Mouse (Mus musculus): ENCODE data around the gene Atp4a. TPM values are rescaled to one million over a fixed set of nuclear protein-coding genes. Genes with fewer than 3 reads are reported as not detected.

The Atp4a gene
- polyA plus RNA-seq, 1 experiment from 2014 or later = 2.1 TPM

GRCm38 (mm10) chr7:30698101-30698500 lies 13.9 kb upstream of the Atp4a start:
- no peak overlapping the region for H3K4me3 ChIP-seq (replicated peaks; ENCODE audit: low read length)
- H3K4me2 ChIP-seq (replicated peaks) = no peak overlapping the region
- no peaks in the 10 kb centered on the region for H3K4me1 ChIP-seq (replicated peaks; ENCODE audit: control insufficient read depth, insufficient read depth, low read length)
- no peaks in the 10 kb centered on the region for H3K36me3 ChIP-seq (replicated peaks; ENCODE audit: control insufficient read depth, insufficient read depth)
- no peak overlapping the region for H3K27ac ChIP-seq
- H3K9me3 ChIP-seq (ENCODE audit: control insufficient read depth, low read length) = no peaks in the 10 kb centered on the region
- DNase-seq (ENCODE audit: low spot score) (no peak), ATAC-seq (ENCODE audit: low FRiP score) (no peak)
- no peaks in the 10 kb centered on the region; the same call in 1 of the 2 replicates for H3K27me3 ChIP-seq (ENCODE audit: control insufficient read depth, insufficient read depth, low read length)
- H3K9ac ChIP-seq = no peak overlapping the region
- WGBS = 77% methylated on average over 5 of the region's 5 CpGs

- H3K4me3 ChIP-seq (replicated peaks; ENCODE audit: low read length) = no peak within 1 kb of the TSS
- no peak for DNase-seq (ENCODE audit: low spot score)
- H3K9ac ChIP-seq = no peak within 1 kb of the TSS
- ATAC-seq (ENCODE audit: low FRiP score) = no peak
- H3K27ac ChIP-seq = no peak within 1 kb of the TSS
- no peaks in the 10 kb centered on the region; the same call in 1 of the 2 replicates for H3K27me3 ChIP-seq (ENCODE audit: control insufficient read depth, insufficient read depth, low read length)
- no peaks in the 10 kb centered on the region for H3K9me3 ChIP-seq (ENCODE audit: control insufficient read depth, low read length)
- H3K4me1 ChIP-seq (replicated peaks; ENCODE audit: control insufficient read depth, insufficient read depth, low read length) = no peaks in the 10 kb centered on the region
- 43% methylated on average over 9 of the region's 9 CpGs for WGBS
- H3K36me3 ChIP-seq (replicated peaks; ENCODE audit: control insufficient read depth, insufficient read depth) = no peaks in the 10 kb centered on the region
- no peak within 1 kb of the TSS for H3K4me2 ChIP-seq (replicated peaks)
Observed at GRCm38 (mm10) chr7:30698589-30698988, 13.4 kb upstream of the Atp4a start, which contains the start of gene 2200002J24Rik. TSS of gene 2200002J24Rik (plus strand) at chr7:30698926.

GRCm38 (mm10) chr7:30706214-30706882 lies 5.7 kb upstream of the Atp4a start:
- ATAC-seq (ENCODE audit: low FRiP score) = no peak
- no peak for DNase-seq (ENCODE audit: low spot score)
- H3K4me3 ChIP-seq (replicated peaks; ENCODE audit: low read length) = no peak overlapping the region
- no peaks in the 10 kb centered on the region for H3K36me3 ChIP-seq (replicated peaks; ENCODE audit: control insufficient read depth, insufficient read depth)
- no peak overlapping the region for H3K4me2 ChIP-seq (replicated peaks)
- no peaks in the 10 kb centered on the region for H3K9me3 ChIP-seq (ENCODE audit: control insufficient read depth, low read length)
- H3K27me3 ChIP-seq (ENCODE audit: control insufficient read depth, insufficient read depth, low read length) = no peaks in the 10 kb centered on the region
- H3K27ac ChIP-seq = no peak overlapping the region
- no peak overlapping the region for H3K9ac ChIP-seq
- no peaks in the 10 kb centered on the region for H3K4me1 ChIP-seq (replicated peaks; ENCODE audit: control insufficient read depth, insufficient read depth, low read length)
- 89% methylated on average over 8 of the region's 8 CpGs for WGBS

- no peaks in the 10 kb centered on the region for H3K9me3 ChIP-seq (ENCODE audit: control insufficient read depth, low read length)
- 86% methylated on average over 1 of the region's 1 CpGs for WGBS
- no peaks in the 10 kb centered on the region for H3K27me3 ChIP-seq (ENCODE audit: control insufficient read depth, insufficient read depth, low read length)
- no peaks in the 10 kb centered on the region for H3K4me1 ChIP-seq (replicated peaks; ENCODE audit: control insufficient read depth, insufficient read depth, low read length)
- no peak overlapping the region for H3K27ac ChIP-seq
- no peaks in the 10 kb centered on the region for H3K36me3 ChIP-seq (replicated peaks; ENCODE audit: control insufficient read depth, insufficient read depth)
- ATAC-seq (ENCODE audit: low FRiP score) (no peak), DNase-seq (ENCODE audit: low spot score) (no peak)
- H3K9ac ChIP-seq = no peak overlapping the region
- no peak overlapping the region for H3K4me2 ChIP-seq (replicated peaks)
- H3K4me3 ChIP-seq (replicated peaks; ENCODE audit: low read length) = no peak overlapping the region
Observed at GRCm38 (mm10) chr7:30707441-30707840, 4.6 kb upstream of the Atp4a start.

GRCm38 (mm10) chr7:30717006-30717715 lies 5.2 kb downstream of the Atp4a start:
- peak overlapping the region; percentile 21 for H3K4me3 ChIP-seq (replicated peaks; ENCODE audit: low read length)
- H3K27me3 ChIP-seq (ENCODE audit: control insufficient read depth, insufficient read depth, low read length) = peaks cover 13% of the 10 kb centered on the region; the same call in 1 of the 2 replicates
- peak; percentile 64 for DNase-seq (ENCODE audit: low spot score)
- peak; percentile 93 for ATAC-seq (ENCODE audit: low FRiP score)
- peak overlapping the region; percentile 47 for H3K4me2 ChIP-seq (replicated peaks)
- peak overlapping the region; percentile 9 for H3K9ac ChIP-seq
- H3K9me3 ChIP-seq (ENCODE audit: control insufficient read depth, low read length) = no peaks in the 10 kb centered on the region
- no peak overlapping the region for H3K27ac ChIP-seq
- no peaks in the 10 kb centered on the region for H3K36me3 ChIP-seq (replicated peaks; ENCODE audit: control insufficient read depth, insufficient read depth)
- 0 out of 2 replicates have a peak, but pooled peaks cover 4% of the 10 kb centered on the region for H3K4me1 ChIP-seq (replicated peaks; ENCODE audit: control insufficient read depth, insufficient read depth, low read length)
- WGBS = 4% methylated on average over 43 of the region's 43 CpGs

GRCm38 (mm10) chr7:30717716-30718046 lies 5.7 kb downstream of the Atp4a start:
- H3K4me1 ChIP-seq (replicated peaks; ENCODE audit: control insufficient read depth, insufficient read depth, low read length) = 0 out of 2 replicates have a peak, but pooled peaks cover 4% of the 10 kb centered on the region
- H3K27me3 ChIP-seq (ENCODE audit: control insufficient read depth, insufficient read depth, low read length) = peaks cover 13% of the 10 kb centered on the region; the same call in 1 of the 2 replicates
- ATAC-seq (ENCODE audit: low FRiP score) = peak; percentile 58; the same call in 1 of the 2 replicates
- no peak for DNase-seq (ENCODE audit: low spot score)
- H3K9ac ChIP-seq = peak overlapping the region; percentile 9
- 11% methylated on average over 14 of the region's 14 CpGs for WGBS
- peak overlapping the region; percentile 21 for H3K4me3 ChIP-seq (replicated peaks; ENCODE audit: low read length)
- H3K36me3 ChIP-seq (replicated peaks; ENCODE audit: control insufficient read depth, insufficient read depth) = no peaks in the 10 kb centered on the region
- H3K4me2 ChIP-seq (replicated peaks) = peak overlapping the region; percentile 47
- no peaks in the 10 kb centered on the region for H3K9me3 ChIP-seq (ENCODE audit: control insufficient read depth, low read length)
- no peak overlapping the region for H3K27ac ChIP-seq

- 90% methylated on average over 5 of the region's 5 CpGs for WGBS
- H3K4me2 ChIP-seq (replicated peaks) = no peak overlapping the region
- no peak for ATAC-seq (ENCODE audit: low FRiP score)
Observed at GRCm38 (mm10) chr7:30719669-30720068, 7.7 kb downstream of the Atp4a start.

GRCm38 (mm10) chr7:30721286-30721685 lies 9.3 kb downstream of the Atp4a start:
- DNase-seq (ENCODE audit: low spot score) (no peak), ATAC-seq (ENCODE audit: low FRiP score) (no peak)
- no peaks in the 10 kb centered on the region for H3K36me3 ChIP-seq (replicated peaks; ENCODE audit: control insufficient read depth, insufficient read depth)
- H3K4me3 ChIP-seq (replicated peaks; ENCODE audit: low read length) = no peak overlapping the region
- H3K9me3 ChIP-seq (ENCODE audit: control insufficient read depth, low read length) = no peaks in the 10 kb centered on the region
- H3K27me3 ChIP-seq (ENCODE audit: control insufficient read depth, insufficient read depth, low read length) = peaks cover 12% of the 10 kb centered on the region; the same call in 1 of the 2 replicates
- 0 out of 2 replicates have a peak, but pooled peaks cover 4% of the 10 kb centered on the region for H3K4me1 ChIP-seq (replicated peaks; ENCODE audit: control insufficient read depth, insufficient read depth, low read length)
- no peak overlapping the region for H3K4me2 ChIP-seq (replicated peaks)
- H3K27ac ChIP-seq = no peak overlapping the region
- no peak overlapping the region for H3K9ac ChIP-seq
- WGBS = 52% methylated on average over 7 of the region's 7 CpGs

More at GRCm38 (mm10) chr7:30719669-30720068, 7.7 kb downstream of the Atp4a start:
- Histone ChIP-seq H3K27me3 (ENCODE audit: control insufficient read depth, insufficient read depth, low read length) (peaks cover 13% of the 10 kb centered on the region; the same call in 1 of the 2 replicates), H3K4me1 (replicated peaks; ENCODE audit: control insufficient read depth, insufficient read depth, low read length) (0 out of 2 replicates have a peak, but pooled peaks cover 4% of the 10 kb centered on the region), H3K9me3 (ENCODE audit: control insufficient read depth, low read length) (no peaks in the 10 kb centered on the region), H3K27ac (no peak overlapping the region), H3K36me3 (replicated peaks; ENCODE audit: control insufficient read depth, insufficient read depth) (no peaks in the 10 kb centered on the region), H3K4me3 (replicated peaks; ENCODE audit: low read length) (no peak overlapping the region), H3K9ac (no peak overlapping the region)
- no peak for DNase-seq (ENCODE audit: low spot score)

GRCm38 (mm10) chr7:30723274-30723953 lies 11.4 kb downstream of the Atp4a start:
- 70% methylated on average over 6 of the region's 6 CpGs for WGBS

More at GRCm38 (mm10) chr7:30723274-30723953, 11.4 kb downstream of the Atp4a start:
- peaks cover 6% of the 10 kb centered on the region for H3K4me1 ChIP-seq (replicated peaks; ENCODE audit: control insufficient read depth, insufficient read depth, low read length)
- no peaks in the 10 kb centered on the region for H3K27me3 ChIP-seq (ENCODE audit: control insufficient read depth, insufficient read depth, low read length)
- no peaks in the 10 kb centered on the region for H3K9me3 ChIP-seq (ENCODE audit: control insufficient read depth, low read length)
- peaks cover 9% of the 10 kb centered on the region for H3K36me3 ChIP-seq (replicated peaks; ENCODE audit: control insufficient read depth, insufficient read depth)
- H3K27ac ChIP-seq = no peak overlapping the region
- no peak overlapping the region for H3K9ac ChIP-seq
- no peak for DNase-seq (ENCODE audit: low spot score)
- no peak for ATAC-seq (ENCODE audit: low FRiP score)
- H3K4me2 ChIP-seq (replicated peaks) = no peak overlapping the region
- no peak overlapping the region for H3K4me3 ChIP-seq (replicated peaks; ENCODE audit: low read length)

Data from hindbrain, embryonic 14.5 days (tissue).